Mouse (Mus musculus): ENCODE measurements around the gene Lrp3. TPM values are rescaled to one million over a fixed set of nuclear protein-coding genes. Genes with fewer than 3 reads are reported as not detected.
"Not testable (repeated sequence)": the region's sequence is repeated elsewhere in the genome, so short reads cannot be mapped to it uniquely, and the experiment has no call there.

The Lrp3 gene
- 10 to 100 TPM; 69.0 to 77.4 (median 72.4) TPM for total RNA-seq (2022)

DNA sequence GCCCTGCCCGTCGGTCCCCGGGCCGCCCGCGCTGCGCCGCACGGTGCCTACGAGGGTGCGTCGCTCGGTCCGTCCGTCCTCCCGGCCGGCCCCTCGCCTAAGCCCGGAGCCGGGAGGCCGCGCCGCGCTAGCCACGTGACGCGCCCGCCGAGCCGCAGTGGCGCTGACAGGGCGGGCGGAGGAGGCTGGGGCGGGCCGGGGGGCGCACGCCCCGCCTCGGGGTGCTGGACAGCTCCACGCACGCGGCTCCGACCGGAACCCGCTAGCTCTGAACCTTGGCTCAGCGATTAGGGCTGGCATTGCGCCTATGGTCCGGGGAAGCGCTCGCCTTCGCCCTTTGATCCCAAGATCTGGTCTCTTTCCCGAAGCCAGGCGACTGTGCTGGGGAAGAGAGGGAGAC lies at the start of gene Lrp3:
Gene Lrp3, minus strand, starts transcription at position 274 of the 400 bp plus-strand sequence.
- peak in 1 of 2 experiments; percentile 52 for DNase-seq (ENCODE audit: low spot score in 2 of 2)

DNA sequence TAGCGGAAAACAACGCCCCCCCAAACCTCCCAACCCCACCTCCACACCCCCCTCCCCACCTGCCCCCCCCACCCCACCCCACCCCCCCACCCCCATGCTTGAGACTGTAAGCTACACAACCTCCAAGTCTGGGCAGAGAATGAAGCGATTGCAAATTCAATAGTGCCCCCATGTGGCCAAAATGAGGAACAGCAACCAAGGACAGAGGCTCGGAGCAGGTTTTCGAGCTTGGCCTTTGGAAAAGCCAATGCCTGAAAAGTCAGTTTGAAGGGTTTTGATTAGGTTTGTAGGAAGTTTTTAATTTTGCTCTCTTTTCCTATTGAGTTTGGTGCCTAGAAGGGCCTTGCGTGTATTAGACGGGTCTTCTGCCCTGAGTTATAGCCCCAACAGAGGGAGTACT lies 49.4 kb upstream of the Lrp3 start:
- peak; percentile 31 to 53 for DNase-seq (ENCODE audit: low spot score in 2 of 2)

DNA sequence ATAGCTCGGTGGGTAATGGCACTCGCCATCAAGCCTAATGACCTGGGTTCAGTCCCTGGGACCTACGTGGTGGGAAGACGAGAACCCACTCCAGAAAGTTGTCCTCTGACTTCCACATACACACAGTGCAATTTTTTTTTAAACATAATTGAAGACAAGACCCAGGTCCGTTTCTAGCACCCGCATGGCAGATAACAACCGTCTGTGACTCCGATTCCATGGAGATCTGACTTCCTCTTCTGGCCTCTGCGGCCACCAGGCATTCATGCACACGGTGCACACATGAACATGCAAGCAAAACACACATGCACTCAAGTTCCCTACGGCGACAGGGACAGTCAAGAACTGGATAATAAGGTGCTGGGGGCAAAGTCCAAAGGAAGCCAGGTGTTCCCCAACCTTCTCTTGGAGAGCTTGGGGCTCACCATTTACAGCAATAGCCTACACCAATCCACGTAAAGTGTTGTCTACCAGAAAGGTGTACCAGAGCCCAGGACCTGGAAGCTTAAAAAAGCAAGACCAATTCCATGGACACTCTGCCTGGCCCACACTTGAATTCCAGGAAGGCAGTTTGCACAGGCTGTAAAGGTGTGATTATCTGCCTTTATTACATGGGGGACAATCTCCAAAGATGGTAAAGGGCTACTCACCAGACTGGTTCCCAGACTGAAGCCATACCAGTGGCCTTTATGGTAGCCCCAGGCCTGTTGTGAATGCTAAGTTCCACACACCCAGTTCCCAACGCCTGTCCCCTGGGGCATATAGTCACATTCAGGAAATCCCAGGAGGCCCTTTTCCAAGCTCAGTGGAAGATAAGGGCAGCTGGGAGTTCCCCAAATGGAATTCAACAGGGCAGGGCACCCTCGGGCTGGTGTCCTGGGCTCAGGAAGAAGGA lies 48.5 kb upstream of the Lrp3 start:
- no peak for DNase-seq (ENCODE audit: low spot score in 2 of 2)

DNA sequence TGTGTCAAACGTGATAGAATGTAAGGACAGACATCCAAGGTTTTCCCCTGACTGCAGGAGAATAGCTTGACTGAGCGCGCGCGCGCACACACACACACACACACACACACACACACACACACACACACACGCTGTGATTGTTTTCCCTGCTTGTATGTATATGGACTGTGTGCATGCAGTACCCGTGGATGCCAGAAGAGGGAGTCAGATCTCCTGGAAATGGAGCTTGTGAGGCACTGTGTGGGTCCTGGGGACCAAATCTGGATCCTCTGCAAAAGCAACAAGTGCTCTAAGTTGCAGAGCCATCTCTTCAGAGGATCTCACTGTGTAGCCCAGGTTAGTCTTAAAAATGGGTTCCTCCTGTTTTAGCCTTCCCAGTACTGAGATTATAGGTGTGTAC lies 44.1 kb upstream of the Lrp3 start:
- no peak for DNase-seq (ENCODE audit: low spot score in 2 of 2)

DNA sequence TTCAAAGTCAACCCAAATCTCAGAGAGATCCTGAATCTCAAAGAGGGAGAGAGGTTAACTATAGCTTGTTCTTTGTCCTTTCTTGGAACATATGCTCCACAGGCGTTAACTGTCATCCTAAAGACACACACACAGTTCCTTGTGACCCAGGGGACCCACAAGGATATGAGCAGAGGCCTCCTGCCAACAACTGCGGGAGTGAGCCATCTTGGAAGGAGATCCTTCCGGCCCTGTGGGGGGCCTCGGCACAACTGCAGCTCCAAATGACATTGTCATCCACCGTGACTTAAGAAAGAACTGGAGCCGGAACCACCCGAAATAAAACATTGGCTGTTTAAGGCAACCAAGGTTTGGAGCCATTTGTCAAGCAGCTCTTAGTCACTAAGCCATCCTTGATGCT lies 43.0 kb upstream of the Lrp3 start:
- no peak for DNase-seq (ENCODE audit: low spot score in 2 of 2)

DNA sequence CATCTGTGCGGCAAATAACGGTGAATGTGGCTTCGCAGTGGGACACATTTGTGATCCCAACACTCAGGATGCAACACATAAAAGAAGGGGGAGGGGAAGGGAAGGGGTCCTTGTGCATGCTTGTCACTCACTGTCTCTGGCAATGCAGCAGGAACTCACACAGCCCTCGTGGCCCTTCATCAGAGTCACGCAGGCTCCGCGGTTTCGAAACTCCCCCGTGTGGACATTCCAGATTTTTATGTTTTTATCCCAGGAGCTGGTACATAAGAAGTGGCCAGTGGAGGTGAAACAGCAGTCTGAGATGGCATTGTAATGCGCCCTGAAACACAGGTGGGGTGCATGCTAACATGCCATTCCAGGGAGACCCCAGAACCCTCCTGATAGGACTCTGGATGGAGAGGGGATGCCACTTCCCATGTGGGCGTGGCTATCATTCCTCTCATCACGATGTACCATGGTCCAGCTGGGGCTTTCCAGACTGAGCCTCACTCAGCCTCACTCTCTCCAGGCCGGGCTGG lies 36.8 kb upstream of the Lrp3 start:
- DNase-seq (ENCODE audit: low spot score in 2 of 2) = peak in 1 of 2 experiments; percentile 53

DNA sequence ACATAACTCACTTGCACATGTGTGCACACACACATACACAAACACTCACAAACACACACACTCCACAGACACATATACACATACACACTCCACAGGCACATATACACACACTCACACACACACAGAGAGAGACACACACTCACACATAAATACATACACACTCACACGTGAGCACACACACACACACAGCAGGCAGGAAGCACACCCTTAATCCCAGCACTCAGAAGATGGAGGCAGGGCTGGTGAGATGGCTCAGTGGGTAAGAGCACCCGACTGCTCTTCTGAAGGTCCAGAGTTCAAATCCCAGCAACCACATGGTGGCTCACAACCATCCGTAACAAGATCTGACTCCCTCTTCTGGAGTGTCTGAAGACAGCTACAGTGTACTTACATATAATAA lies 22.6 kb upstream of the Lrp3 start:
- DNase-seq (ENCODE audit: low spot score in 2 of 2) = not testable (repeated sequence)

DNA sequence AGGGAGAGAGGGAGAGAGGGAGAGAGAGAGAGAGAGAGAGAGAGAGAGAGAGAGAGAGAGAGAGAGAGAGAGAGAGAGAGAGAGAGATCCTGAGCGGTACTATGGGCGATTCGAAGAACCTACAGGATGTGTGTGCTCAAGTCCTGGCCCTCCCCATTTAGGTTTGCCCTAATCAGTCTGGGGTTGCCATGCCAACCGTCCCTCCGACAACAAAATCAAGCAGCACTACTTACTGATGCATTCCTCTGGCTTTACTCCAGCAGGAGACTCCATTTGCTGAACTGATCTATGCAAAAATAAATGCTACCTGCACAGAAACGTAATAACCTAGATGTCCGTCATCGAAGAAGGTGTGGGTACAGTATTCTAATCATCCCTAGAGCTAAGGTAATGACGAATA lies 20.0 kb upstream of the Lrp3 start:
- DNase-seq (ENCODE audit: low spot score in 2 of 2) = peak; percentile 71 to 75

DNA sequence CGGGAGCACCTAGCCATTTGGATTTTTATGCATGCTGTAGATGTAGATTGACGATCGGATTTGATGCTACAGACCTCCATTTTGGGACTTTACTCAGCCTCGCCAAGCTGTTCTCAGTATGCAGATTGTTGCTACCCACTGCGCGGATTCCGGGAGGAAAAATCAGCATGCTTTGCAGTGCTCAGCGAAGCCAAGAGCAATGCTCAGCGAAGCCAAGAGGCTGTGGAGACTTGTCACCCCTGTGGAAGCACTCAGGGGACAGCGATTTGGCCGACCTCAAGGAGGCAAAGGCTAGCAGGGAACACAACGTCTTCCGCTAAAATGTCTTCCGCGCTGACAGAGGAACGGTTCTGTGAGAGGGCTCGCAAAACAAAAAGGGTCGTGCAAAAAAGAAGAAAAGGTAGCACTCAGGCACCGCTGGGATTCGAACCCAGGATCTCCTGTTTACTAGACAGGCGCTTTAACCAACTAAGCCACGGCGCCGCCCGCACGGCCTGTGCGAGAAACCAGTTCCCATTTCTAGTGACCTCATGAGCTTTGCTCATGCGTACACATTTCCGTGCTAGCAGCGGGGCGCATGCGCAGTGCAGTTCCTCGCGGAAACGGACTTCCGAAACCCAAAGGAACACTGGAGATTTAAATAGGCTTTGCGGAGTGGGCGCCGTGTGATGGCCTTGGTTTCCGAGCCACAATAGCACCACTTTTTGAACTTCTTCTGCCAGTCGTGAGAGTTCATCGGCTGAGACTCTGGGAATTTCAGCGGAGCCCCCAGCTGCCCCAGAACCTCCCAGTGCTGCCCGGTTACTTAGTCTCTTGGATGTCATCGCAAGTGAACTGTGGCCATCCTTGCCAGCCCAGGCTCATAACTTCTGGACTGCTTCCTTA lies 19.3 kb upstream of the Lrp3 start:
- DNase-seq (ENCODE audit: low spot score in 2 of 2) = peak; percentile 98 to 100

DNA sequence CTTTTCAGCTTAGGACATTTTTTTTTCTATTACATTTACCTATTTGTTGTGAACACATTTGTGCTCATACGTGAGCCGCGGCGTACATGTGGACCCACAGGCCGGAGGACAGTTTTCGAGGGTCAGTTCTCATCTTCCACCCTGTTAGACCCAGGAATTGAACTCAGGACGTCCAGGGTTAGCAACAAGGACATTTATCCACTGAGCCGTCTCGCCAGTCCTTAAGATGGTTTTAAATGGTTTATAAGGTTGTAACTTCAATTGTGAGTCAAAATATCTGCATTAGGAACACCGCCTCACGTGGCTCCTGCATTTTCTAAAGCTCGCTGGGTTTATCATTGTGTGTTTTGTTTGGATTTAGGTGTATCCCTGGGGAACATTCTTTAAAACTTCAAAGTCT lies 18.6 kb upstream of the Lrp3 start:
- DNase-seq (ENCODE audit: low spot score in 2 of 2) = no peak

DNA sequence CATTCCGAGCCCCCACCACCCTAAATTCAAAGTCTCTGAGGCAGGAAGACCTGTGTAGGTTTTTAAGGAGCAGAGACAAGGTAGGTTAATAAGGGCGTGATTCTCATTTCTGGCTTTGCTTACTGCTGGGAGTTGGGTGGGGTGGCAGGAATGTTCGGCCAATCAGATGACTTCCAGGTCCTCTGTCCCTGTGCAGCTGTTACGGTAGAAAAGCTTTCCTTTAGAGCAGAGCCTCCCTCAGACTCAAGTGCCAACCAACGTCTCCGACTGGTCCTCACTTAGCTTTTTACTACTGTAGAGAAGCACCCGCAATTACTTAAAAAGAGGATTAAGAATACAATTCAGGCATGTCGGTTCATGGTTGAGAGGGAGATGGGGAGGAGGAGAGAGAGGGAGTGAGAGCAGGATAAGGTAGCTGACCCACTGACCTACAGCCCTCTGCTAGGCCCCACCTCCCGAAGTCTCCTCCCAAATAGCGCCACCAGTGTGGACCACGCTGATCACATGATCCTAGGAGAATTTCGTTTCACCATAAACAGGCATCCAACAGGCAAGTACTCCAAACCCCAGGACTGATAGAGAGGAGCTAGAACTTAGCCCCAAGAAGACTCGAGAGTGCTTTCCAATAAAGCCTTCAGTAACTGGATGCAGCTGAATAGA lies 17.6 kb upstream of the Lrp3 start:
- no peak for DNase-seq (ENCODE audit: low spot score in 2 of 2)

DNA sequence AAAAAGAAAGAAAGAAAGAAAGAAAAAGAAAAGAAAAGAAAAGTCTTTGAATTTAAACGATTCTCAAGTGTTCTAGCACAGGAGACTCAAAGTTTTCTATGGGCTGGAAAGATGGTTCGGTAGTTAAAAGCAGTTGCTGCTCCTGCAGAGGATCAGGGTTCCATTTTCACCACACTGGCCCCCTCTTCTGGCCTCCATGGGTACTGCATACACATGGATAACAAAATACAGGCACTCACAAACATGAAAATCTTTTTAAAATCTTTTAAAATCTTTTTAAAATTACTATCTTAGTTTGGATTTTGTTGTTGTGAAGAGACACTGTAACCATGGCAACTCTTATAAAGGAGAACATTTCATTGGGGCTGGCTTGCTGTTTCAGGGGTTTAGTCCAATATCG lies 15.0 kb upstream of the Lrp3 start:
- no peak for DNase-seq (ENCODE audit: low spot score in 2 of 2)

DNA sequence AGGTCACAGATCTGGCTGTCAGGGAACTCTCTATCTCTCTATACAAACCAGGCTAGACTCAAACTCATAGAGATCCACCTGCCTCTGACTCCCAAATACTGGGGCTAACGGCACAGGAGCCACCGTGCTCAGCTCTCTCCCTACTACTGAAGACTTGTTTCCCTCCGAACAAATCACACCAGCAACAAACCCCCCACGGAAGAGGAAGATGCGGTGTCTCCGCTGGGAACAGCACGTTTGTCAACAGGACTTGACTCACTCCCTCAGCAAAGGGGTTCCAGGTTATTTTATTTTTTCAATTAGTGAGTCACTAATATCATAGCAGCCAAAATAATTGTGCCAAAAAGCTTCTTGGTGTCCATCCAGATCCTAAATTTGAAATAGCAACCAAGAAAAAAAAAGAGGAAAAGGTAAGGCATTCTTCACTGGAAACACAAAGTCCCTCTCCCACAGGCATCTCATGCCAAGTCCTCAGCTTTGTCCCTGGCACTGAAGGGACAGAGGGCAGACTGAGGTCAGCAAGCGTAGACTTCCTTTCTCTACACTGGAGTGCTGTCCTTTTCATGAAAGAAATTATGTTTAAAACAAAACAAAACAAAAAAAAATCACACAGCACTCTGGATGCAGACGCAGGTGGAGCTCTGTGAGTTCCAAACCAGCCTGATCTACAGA lies 5.5 kb upstream of the Lrp3 start:
- no peak for DNase-seq (ENCODE audit: low spot score in 2 of 2)

DNA sequence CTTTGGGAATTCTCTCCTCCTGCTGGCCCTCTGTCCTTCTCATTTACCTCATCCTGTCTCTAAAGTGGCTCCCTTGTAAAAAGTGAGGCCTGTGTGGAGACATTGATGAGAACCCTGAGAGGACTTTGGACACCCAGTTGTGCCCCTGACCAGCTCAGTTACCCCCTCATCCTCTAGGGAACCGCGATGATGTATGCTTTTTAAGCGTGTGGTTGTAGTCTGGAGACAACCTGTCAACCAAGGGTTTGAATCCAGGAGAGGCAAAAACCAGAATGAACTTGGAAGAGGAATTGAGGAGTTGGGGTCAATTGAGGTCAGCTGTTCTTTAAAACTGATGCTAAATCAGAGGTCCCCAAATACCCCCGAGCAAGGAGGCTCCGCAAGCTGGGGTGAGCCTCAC lies 433 bp upstream of the Lrp3 start:
- DNase-seq (ENCODE audit: low spot score in 2 of 2) = no peak

DNA sequence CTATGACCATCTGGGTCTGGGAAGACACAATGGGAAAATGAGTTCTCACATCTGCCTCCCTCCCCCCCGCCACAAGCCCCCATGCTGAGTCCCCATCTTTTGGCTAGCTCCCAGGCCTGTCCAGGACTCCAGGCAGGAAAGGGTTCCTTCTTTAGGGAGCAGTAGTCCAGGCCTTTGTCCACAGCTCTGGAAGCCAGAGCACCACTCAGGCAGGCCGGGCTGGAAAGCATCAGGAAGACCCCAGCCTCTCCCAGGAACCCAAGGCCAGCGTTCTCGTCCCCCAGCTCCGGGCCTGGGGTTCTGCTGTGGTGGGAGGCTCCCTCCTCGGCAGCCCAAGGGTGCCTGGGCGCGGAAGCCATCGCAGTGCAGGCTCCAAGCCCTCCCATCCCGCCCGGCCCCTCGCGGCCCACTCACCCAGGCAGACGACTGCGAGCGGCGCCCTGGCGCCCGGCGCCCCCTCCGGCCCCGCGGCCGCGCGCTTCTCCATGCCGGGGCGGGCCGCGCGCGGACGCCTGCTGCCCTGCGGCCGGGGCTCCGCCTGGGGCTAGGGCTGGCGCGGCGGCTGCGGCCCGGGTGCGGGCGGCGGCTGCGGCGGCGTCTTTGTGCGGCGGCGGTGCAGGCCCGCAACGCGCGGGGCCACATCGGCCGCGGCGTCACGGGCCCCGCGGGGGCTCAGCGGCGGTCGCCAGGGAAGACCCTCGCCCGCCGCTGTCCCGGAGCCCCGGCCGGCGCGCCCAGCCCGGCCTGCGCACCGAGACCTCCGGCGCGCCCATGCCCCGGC lies 666 bp downstream of the Lrp3 start:
- DNase-seq (ENCODE audit: low spot score in 2 of 2) = no peak

DNA sequence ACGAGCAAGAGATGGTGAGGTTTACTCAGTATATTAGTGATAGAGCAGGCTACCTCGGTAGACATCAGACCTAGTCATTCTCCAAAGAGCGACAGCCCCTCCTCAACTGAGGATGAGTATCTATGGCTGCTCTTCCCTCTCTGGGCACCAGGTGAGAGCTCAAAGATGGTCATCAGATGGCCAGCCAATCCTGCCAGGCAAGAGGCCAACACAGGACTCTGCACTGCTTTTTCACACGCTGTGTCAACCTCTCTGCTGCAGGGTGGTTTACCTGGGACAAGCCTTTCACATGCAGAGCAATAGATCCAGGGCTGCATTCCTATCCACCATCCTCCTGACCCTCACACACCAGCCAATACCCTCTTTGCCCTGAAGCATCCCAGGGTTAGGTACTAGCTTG lies 3.5 kb downstream of the Lrp3 start:
- no peak for DNase-seq (ENCODE audit: low spot score in 2 of 2)

DNA sequence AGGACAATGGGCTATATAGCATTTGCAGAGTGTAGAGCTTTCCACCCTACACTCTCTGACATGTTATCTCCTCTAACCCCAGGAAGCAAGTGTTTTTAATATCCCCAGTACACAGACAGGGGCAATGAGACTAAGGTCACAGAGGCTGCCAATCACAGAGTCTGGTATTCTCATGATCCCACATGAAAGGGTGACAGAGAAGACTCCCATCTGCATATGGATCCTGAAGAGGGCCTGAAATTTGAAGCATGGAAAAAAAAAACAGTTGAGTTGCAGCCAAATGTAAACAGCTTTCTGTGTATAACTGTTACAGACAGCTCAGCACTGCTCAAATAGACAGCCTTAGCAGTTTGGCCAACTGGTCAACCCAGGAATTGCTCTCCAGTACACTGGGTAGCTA lies 15.5 kb downstream of the Lrp3 start:
- no peak for DNase-seq (ENCODE audit: low spot score in 2 of 2)

DNA sequence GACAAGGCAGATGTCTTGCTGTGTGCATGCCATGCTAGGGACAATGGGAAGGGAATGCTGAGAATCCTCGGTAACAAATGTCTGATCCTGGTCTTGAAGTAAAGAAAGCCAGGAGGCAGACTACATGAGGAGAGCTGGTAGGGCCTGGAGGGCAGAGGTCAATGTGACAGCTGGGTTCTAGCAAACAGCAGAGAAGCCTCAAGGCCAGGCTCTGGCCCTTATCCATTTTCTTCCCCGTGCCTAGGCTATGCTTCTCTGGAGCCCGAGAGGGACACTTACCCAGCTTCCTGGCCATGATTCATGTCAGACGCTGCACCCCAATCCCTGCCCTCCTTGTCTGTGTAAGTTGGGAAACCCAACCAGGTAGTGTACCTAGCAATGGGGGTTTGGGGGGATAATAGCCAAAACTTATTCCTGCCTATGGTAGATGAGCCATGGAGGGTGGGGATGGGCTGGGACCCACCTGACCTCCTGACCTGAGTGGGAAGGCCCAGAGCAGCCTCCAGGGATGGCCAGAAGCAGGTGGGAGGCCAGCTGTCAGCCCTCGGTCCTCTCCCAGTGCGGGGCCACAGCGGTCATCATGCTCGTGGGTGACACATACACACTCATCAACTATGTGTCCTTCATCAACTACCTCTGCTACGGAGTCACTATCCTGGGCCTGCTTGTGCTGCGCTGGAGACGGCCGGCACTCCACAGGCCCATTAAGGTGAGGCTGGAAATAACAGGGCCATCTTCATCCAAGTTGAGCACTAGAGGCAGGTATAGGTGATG lies 16.1 kb downstream of the Lrp3 start:
- DNase-seq (ENCODE audit: low spot score in 2 of 2) = no peak

DNA sequence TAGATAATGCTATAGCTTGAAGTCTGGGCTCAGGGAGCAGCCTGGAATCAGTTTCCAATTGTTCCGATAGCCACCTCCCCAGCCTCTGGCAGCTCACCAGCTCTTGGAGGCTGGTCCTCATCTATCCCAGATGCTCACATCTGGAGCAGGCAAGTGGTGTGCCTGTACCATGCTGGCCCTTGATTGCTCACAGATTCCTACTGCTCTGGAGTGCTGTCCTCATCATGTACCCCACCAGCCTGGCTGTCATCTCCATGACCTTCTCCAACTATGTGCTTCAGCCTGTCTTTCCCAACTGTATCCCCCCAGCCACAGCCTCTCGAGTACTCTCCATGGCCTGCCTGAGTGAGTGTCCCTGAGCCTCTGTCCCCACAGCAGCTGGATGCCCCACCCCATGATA lies 18.3 kb downstream of the Lrp3 start:
- DNase-seq (ENCODE audit: low spot score in 2 of 2) = no peak

DNA sequence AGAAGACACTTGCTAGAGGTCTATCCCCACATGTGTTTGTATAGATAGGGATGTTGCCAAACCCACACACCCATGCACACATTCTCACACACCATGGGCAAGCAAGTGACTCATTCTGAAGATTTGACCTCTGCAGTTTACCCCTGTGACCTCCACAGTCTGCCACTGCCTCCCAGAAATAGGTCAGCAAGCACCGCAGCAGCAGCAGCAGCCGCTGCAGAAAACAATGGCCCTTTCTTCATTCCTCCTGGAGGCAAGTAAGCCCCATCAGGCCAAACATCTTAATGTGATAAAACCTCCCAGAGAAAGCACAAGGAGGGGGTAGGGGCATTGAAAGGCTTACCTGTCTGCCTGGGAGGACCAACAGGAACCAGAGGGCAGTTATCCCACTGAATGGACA lies 24.0 kb downstream of the Lrp3 start:
- no peak for DNase-seq (ENCODE audit: low spot score in 2 of 2)
